Mouse (Mus musculus) right cerebral cortex, adult 18-20 months (tissue): ENCODE measurements around the gene Themis.

ENCODE experiments used
- DNase-seq: peaks from one replicate; pipeline ENCODE4 v3.0.0; 2022; ENCODE audit warnings: mixed read lengths

The Themis gene

GRCm38 (mm10) chr10:28811928-28812570, 143.9 kb downstream of the Themis start:
- DNase-seq, result no peak

GRCm38 (mm10) chr10:28812571-28812936, 144.4 kb downstream of the Themis start:
- DNase-seq, result no peak

- no peak for DNase-seq
Measured at GRCm38 (mm10) chr10:28816160-28816559, 148.0 kb downstream of the Themis start.

- no peak for DNase-seq
Measured at GRCm38 (mm10) chr10:28822320-28822719, 154.2 kb downstream of the Themis start.

GRCm38 (mm10) chr10:28842605-28843004, 174.4 kb downstream of the Themis start:
- no peak for DNase-seq

GRCm38 (mm10) chr10:28843755-28844717, 175.9 kb downstream of the Themis start:
- DNase-seq, result peak; percentile 35

GRCm38 (mm10) chr10:28856154-28856553, 188.0 kb downstream of the Themis start:
- DNase-seq, result no peak

- no peak for DNase-seq
Measured at GRCm38 (mm10) chr10:28870580-28871354, 202.6 kb downstream of the Themis start.

- no peak for DNase-seq
Measured at GRCm38 (mm10) chr10:28874605-28875004, 206.4 kb downstream of the Themis start.

- no peak for DNase-seq
Measured at GRCm38 (mm10) chr10:28887643-28888042, 219.5 kb downstream of the Themis start.

- no peak for DNase-seq
Measured at GRCm38 (mm10) chr10:28890886-28891285, 222.7 kb downstream of the Themis start.

GRCm38 (mm10) chr10:28898351-28898750, 230.2 kb downstream of the Themis start:
- DNase-seq, result no peak
